28 mouse cellular contexts compared by ENCODE assay signal in the genomic region with DNA sequence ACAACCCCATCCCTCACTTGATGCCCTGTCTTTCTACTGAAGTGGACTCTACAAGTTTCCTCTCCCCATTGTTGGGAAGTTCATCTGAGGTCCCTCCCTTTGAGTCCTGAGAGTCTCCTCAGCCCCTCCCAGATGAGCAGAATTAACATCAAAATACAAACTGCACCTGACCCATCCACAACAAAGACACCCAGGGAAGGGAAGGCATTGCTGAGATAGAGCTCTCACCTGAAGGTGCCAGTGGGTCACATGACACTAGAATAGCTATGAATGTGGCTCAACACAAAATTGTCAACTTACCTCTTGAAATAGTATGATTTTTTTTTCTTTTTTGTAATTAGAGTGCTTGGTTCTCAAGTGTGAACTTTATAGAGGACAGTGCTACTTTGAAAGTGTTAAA.
"Had no signal": no experiment of that assay in that cellular context is flagged by ENCODE, and none has a peak within 500 bp of the region (broad histone marks: within the 10 kb centered on the region; RNA-seq: fewer than 3 reads in every experiment).

No protein-coding gene starts in this region.

- H3K4me3 ChIP-seq: heart, adult 2 months; heart, embryonic 13.5 days; heart, embryonic 15.5 days; hindbrain, embryonic 13.5 days; hindbrain, embryonic 15.5 days; kidney, embryonic 15.5 days; layer of hippocampus, adult 2 months; left cerebral cortex, adult 2 months; limb, embryonic 10.5 days; limb, embryonic 12.5 days; liver, embryonic 13.5 days; liver, embryonic 15.5 days had no signal

- H3K9me3 ChIP-seq: heart, embryonic 13.5 days; heart, embryonic 15.5 days; hindbrain, embryonic 13.5 days; hindbrain, embryonic 15.5 days; kidney, embryonic 15.5 days; limb, embryonic 10.5 days; limb, embryonic 12.5 days; liver, embryonic 13.5 days; liver, embryonic 15.5 days had no signal

- DNase-seq: gastrocnemius, postnatal 14 days; gastrocnemius, postnatal 36 days; heart, adult 11 months; heart, adult 2 months; heart, postnatal 14 days; heart, postnatal 36 days; kidney, adult 11 months; kidney, adult 2 months; kidney, adult 9 months; kidney, postnatal 25 days; kidney, postnatal 4 days; liver; liver, embryonic 13.5 days; liver, postnatal 0 days had no signal

- H3K4me1 ChIP-seq: kidney, embryonic 15.5 days; liver, embryonic 13.5 days; liver, embryonic 15.5 days had no signal

- H3K4me2 ChIP-seq: heart, embryonic 11.5 days; heart, embryonic 13.5 days; heart, embryonic 15.5 days; hindbrain, embryonic 13.5 days; hindbrain, embryonic 15.5 days; kidney, embryonic 15.5 days; limb, embryonic 12.5 days; liver, embryonic 11.5 days; liver, embryonic 13.5 days; liver, embryonic 15.5 days had no signal

- H3K27me3 ChIP-seq: hindbrain, embryonic 13.5 days; hindbrain, embryonic 15.5 days; kidney, embryonic 15.5 days; limb, embryonic 12.5 days; liver, embryonic 13.5 days; liver, embryonic 15.5 days had no signal

- H3K9ac ChIP-seq: heart, embryonic 13.5 days; heart, embryonic 15.5 days; hindbrain, embryonic 13.5 days; hindbrain, embryonic 15.5 days; kidney, embryonic 15.5 days; limb, embryonic 12.5 days; liver, embryonic 13.5 days; liver, embryonic 15.5 days; liver, postnatal 0 days had no signal

- H3K27ac ChIP-seq: heart, adult 2 months; heart, embryonic 13.5 days; heart, embryonic 15.5 days; hindbrain, embryonic 13.5 days; hindbrain, embryonic 15.5 days; hindbrain, postnatal 0 days; kidney, embryonic 15.5 days; kidney, postnatal 0 days; layer of hippocampus, adult 2 months; left cerebral cortex, adult 2 months; limb, embryonic 10.5 days; limb, embryonic 12.5 days; liver, embryonic 13.5 days; liver, embryonic 15.5 days had no signal

- H3K36me3 ChIP-seq: heart, embryonic 13.5 days; heart, embryonic 15.5 days; hindbrain, embryonic 13.5 days; hindbrain, embryonic 15.5 days; kidney, embryonic 15.5 days; limb, embryonic 10.5 days; limb, embryonic 12.5 days; liver, embryonic 13.5 days; liver, embryonic 15.5 days had no signal
